ENCODE assay signal across 12 mouse cellular contexts in the genomic region with DNA sequence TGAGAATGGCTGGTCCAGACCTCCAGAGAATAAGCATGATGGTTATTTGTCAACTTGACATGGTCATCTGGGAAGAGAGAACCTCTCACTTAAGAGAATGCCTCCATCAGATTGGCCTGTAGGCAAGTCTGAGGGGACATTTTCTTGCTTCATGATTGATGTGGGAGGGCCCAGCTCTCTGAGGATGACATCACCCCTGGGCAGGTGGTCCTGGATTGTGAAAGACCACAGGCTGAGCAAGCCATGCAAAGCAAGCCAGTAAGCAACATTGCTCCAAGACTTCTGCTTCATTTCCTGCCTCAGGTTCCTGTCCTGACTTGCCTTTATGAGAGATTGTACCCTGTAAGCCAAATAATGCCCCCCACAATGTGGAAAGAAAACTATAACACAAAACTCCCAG.
"Had no signal": no experiment of that assay in that cellular context is flagged by ENCODE, and none has a peak within 500 bp of the region (broad histone marks: within the 10 kb centered on the region; RNA-seq: fewer than 3 reads in every experiment).

No protein-coding gene starts in this region.

- ATAC-seq: liver, postnatal 0 days; lung, postnatal 0 days; midbrain, embryonic 16.5 days had no signal

- DNase-seq: liver, postnatal 0 days; lung, adult 2 months; lung, postnatal 14 days; lung, postnatal 36 days; midbrain, embryonic 14.5 days; retina, postnatal 1 day; right cerebral cortex, postnatal 14 days; thymus, adult 2 months; thymus, postnatal 25 days; thymus, postnatal 4 days had no signal
